Mouse (Mus musculus): ENCODE results near the gene Spag9. TPM values are rescaled to one million over a fixed set of nuclear protein-coding genes. Genes with fewer than 3 reads are reported as not detected.

Spag9 gene
- polyA plus RNA-seq, 1 experiment from 2014 or later = 69.9 TPM

DNA sequence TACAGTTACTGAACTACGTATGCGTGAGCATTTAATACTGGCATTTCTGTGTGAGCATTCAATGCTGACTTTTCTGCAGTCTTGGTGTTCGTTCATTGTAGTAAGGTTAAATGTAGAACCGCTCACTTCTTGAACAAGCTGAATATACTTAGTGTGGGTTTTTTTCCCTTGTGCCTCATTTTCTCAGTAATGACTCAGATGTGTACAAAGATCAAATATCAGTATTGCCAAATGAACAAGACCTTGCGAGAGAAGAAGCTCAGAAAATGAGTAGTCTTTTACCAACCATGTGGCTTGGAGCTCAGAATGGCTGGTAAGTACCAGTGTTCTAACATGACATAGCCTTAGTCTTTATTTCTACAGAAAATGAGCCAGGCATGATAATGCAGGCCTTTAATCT is 102.9 kb downstream of the Spag9 start:
- Histone ChIP-seq H3K9me3 (ENCODE audit: control insufficient read depth, low read length) (no peaks in the 10 kb centered on the region), H3K9ac (ENCODE audit: low read depth, low read length) (no peak overlapping the region), H3K27me3 (replicated peaks; ENCODE audit: control insufficient read depth, insufficient read depth, low read length) (no peaks in the 10 kb centered on the region), H3K36me3 (ENCODE audit: control insufficient read depth, insufficient read depth, low read length) (peaks cover 81% of the 10 kb centered on the region), H3K4me3 (ENCODE audit: low read depth, low read length) (no peak overlapping the region), H3K4me1 (ENCODE audit: control insufficient read depth, insufficient read depth, low read length) (no peaks in the 10 kb centered on the region), H3K27ac (replicated peaks; ENCODE audit: low read depth, low read length) (no peak overlapping the region), H3K4me2 (ENCODE audit: low read depth, low read length) (no peak overlapping the region)
- DNase-seq (ENCODE audit: low spot score) (no peak), ATAC-seq (ENCODE audit: low read depth) (no peak)
- WGBS = 92% methylated on average over 5 of the region's 5 CpGs

DNA sequence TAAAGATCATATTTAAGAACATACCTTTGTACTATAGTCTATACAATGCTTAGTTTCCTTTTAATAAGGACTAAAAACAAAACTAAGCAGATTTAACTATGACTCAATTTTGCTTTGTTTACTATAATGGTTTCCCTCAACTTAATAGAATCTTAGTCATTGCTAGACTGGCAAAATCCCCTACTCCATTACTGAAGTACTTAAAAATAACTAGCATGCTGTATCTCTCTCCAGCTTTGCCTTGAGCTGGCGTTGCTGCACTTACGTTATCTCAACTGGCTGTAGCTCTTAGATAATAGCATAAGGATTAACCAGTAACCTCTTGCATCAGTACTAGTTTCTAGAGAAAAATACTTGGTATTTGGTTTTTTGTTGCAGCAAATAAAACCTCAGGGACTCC is 117.9 kb downstream of the Spag9 start:
- H3K36me3 ChIP-seq (ENCODE audit: control insufficient read depth, insufficient read depth, low read length) = peaks cover 70% of the 10 kb centered on the region
- H3K4me3 ChIP-seq (ENCODE audit: low read depth, low read length) = no peak overlapping the region
- H3K4me1 ChIP-seq (ENCODE audit: control insufficient read depth, insufficient read depth, low read length) = no peaks in the 10 kb centered on the region
- no peak overlapping the region for H3K27ac ChIP-seq (replicated peaks; ENCODE audit: low read depth, low read length)
- DNase-seq (ENCODE audit: low spot score) (no peak), ATAC-seq (ENCODE audit: low read depth) (no peak)
- no peak overlapping the region for H3K4me2 ChIP-seq (ENCODE audit: low read depth, low read length)
- no peaks in the 10 kb centered on the region for H3K27me3 ChIP-seq (replicated peaks; ENCODE audit: control insufficient read depth, insufficient read depth, low read length)
- 92% methylated on average over 2 of the region's 2 CpGs for WGBS
- no peak overlapping the region for H3K9ac ChIP-seq (ENCODE audit: low read depth, low read length)
- no peaks in the 10 kb centered on the region for H3K9me3 ChIP-seq (ENCODE audit: control insufficient read depth, low read length)

GRCm38 (mm10) chr11:94115408-94115807 is 119.5 kb downstream of the Spag9 start:
- no peak overlapping the region for H3K4me2 ChIP-seq (ENCODE audit: low read depth, low read length)
- H3K27ac ChIP-seq (replicated peaks; ENCODE audit: low read depth, low read length) = no peak overlapping the region
- no peaks in the 10 kb centered on the region for H3K4me1 ChIP-seq (ENCODE audit: control insufficient read depth, insufficient read depth, low read length)
- ATAC-seq (ENCODE audit: low read depth) = no peak
- no peaks in the 10 kb centered on the region for H3K9me3 ChIP-seq (ENCODE audit: control insufficient read depth, low read length)
- DNase-seq (ENCODE audit: low spot score) = no peak
- H3K9ac ChIP-seq (ENCODE audit: low read depth, low read length) = no peak overlapping the region
- H3K27me3 ChIP-seq (replicated peaks; ENCODE audit: control insufficient read depth, insufficient read depth, low read length) = no peaks in the 10 kb centered on the region
- peaks cover 70% of the 10 kb centered on the region for H3K36me3 ChIP-seq (ENCODE audit: control insufficient read depth, insufficient read depth, low read length)
- H3K4me3 ChIP-seq (ENCODE audit: low read depth, low read length) = no peak overlapping the region
- WGBS = 93% methylated on average over 5 of the region's 5 CpGs

DNA sequence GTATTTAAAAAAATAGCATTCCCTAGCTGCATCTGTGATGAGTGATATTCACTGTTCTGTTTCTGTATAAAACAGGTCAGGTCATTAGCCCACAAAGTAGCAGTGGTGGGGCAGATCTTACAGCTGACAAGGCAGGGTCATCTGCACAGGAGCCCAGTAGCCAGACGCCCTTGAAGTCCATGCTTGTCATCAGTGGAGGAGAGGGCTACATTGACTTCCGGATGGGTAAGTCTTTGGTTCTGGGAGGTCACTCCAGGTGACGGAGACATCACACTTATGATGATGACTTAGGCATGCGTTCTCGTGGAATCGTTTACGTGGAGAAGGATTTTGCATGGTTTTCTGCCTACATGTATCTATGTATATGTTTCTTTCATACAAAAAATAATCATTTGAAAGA is 120.8 kb downstream of the Spag9 start:
- no peak for DNase-seq (ENCODE audit: low spot score)
- Histone ChIP-seq H3K4me3 (ENCODE audit: low read depth, low read length) (no peak overlapping the region), H3K9me3 (ENCODE audit: control insufficient read depth, low read length) (no peaks in the 10 kb centered on the region), H3K27me3 (replicated peaks; ENCODE audit: control insufficient read depth, insufficient read depth, low read length) (no peaks in the 10 kb centered on the region), H3K4me1 (ENCODE audit: control insufficient read depth, insufficient read depth, low read length) (no peaks in the 10 kb centered on the region), H3K4me2 (ENCODE audit: low read depth, low read length) (no peak overlapping the region), H3K9ac (ENCODE audit: low read depth, low read length) (no peak overlapping the region), H3K27ac (replicated peaks; ENCODE audit: low read depth, low read length) (no peak overlapping the region), H3K36me3 (ENCODE audit: control insufficient read depth, insufficient read depth, low read length) (peaks cover 72% of the 10 kb centered on the region)
- no peak for ATAC-seq (ENCODE audit: low read depth)
- 96% methylated on average over 7 of the region's 7 CpGs for WGBS

- no peaks in the 10 kb centered on the region for H3K27me3 ChIP-seq (replicated peaks; ENCODE audit: control insufficient read depth, insufficient read depth, low read length)
- WGBS = 96% methylated on average over 6 of the region's 6 CpGs
- peaks cover 72% of the 10 kb centered on the region for H3K36me3 ChIP-seq (ENCODE audit: control insufficient read depth, insufficient read depth, low read length)
These were observed 121.9 kb downstream of the Spag9 start for GRCm38 (mm10) chr11:94117836-94118235.

GRCm38 (mm10) chr11:94118612-94119011 is 122.7 kb downstream of the Spag9 start:
- Histone ChIP-seq H3K4me1 (ENCODE audit: control insufficient read depth, insufficient read depth, low read length) (no peaks in the 10 kb centered on the region), H3K4me2 (ENCODE audit: low read depth, low read length) (no peak overlapping the region), H3K9me3 (ENCODE audit: control insufficient read depth, low read length) (no peaks in the 10 kb centered on the region), H3K36me3 (ENCODE audit: control insufficient read depth, insufficient read depth, low read length) (peaks cover 70% of the 10 kb centered on the region), H3K9ac (ENCODE audit: low read depth, low read length) (no peak overlapping the region), H3K27ac (replicated peaks; ENCODE audit: low read depth, low read length) (0 out of 2 replicates have a peak overlapping the region, but pooled peaks have one; percentile 10), H3K27me3 (replicated peaks; ENCODE audit: control insufficient read depth, insufficient read depth, low read length) (no peaks in the 10 kb centered on the region), H3K4me3 (ENCODE audit: low read depth, low read length) (no peak overlapping the region)
- no peak for DNase-seq (ENCODE audit: low spot score)
- no peak for ATAC-seq (ENCODE audit: low read depth)

More at GRCm38 (mm10) chr11:94117836-94118235, 121.9 kb downstream of the Spag9 start:
- Histone ChIP-seq H3K4me3 (ENCODE audit: low read depth, low read length) (no peak overlapping the region), H3K4me1 (ENCODE audit: control insufficient read depth, insufficient read depth, low read length) (no peaks in the 10 kb centered on the region), H3K27ac (replicated peaks; ENCODE audit: low read depth, low read length) (no peak overlapping the region), H3K9ac (ENCODE audit: low read depth, low read length) (no peak overlapping the region), H3K9me3 (ENCODE audit: control insufficient read depth, low read length) (no peaks in the 10 kb centered on the region), H3K4me2 (ENCODE audit: low read depth, low read length) (no peak overlapping the region)
- DNase-seq (ENCODE audit: low spot score) (no peak), ATAC-seq (ENCODE audit: low read depth) (no peak)

- ATAC-seq (ENCODE audit: low read depth) (no peak), DNase-seq (ENCODE audit: low spot score) (no peak)
- Histone ChIP-seq H3K27me3 (replicated peaks; ENCODE audit: control insufficient read depth, insufficient read depth, low read length) (no peaks in the 10 kb centered on the region), H3K9ac (ENCODE audit: low read depth, low read length) (no peak overlapping the region), H3K9me3 (ENCODE audit: control insufficient read depth, low read length) (no peaks in the 10 kb centered on the region), H3K4me3 (ENCODE audit: low read depth, low read length) (no peak overlapping the region), H3K4me2 (ENCODE audit: low read depth, low read length) (no peak overlapping the region), H3K27ac (replicated peaks; ENCODE audit: low read depth, low read length) (no peak overlapping the region), H3K36me3 (ENCODE audit: control insufficient read depth, insufficient read depth, low read length) (peaks cover 65% of the 10 kb centered on the region), H3K4me1 (ENCODE audit: control insufficient read depth, insufficient read depth, low read length) (no peaks in the 10 kb centered on the region)
- 90% methylated on average over 3 of the region's 3 CpGs for WGBS
These were observed 124.8 kb downstream of the Spag9 start for GRCm38 (mm10) chr11:94120690-94121089.

DNA sequence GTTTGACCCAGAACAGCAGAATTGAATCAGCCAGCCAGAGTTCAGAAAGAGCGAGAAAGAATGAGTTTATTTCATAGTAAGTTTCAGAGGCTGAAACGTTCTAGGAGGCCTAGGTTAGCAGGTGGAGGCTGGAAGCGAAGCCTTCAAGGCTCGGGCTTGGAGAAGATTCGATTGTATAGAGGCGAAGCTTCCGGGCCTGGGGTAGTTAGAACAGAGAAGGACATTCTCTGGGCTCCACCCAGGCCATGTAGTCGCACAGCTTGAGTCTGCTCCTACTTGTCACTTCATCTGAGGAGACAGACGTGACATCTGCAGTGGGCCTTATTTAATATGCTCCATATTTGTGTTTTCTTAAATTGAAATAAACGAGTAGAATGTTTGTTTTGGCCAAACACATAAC is 125.6 kb downstream of the Spag9 start:
- Histone ChIP-seq H3K9ac (ENCODE audit: low read depth, low read length) (no peak overlapping the region), H3K4me3 (ENCODE audit: low read depth, low read length) (no peak overlapping the region), H3K27me3 (replicated peaks; ENCODE audit: control insufficient read depth, insufficient read depth, low read length) (no peaks in the 10 kb centered on the region), H3K36me3 (ENCODE audit: control insufficient read depth, insufficient read depth, low read length) (peaks cover 60% of the 10 kb centered on the region), H3K27ac (replicated peaks; ENCODE audit: low read depth, low read length) (no peak overlapping the region), H3K9me3 (ENCODE audit: control insufficient read depth, low read length) (no peaks in the 10 kb centered on the region), H3K4me1 (ENCODE audit: control insufficient read depth, insufficient read depth, low read length) (no peaks in the 10 kb centered on the region), H3K4me2 (ENCODE audit: low read depth, low read length) (no peak overlapping the region)
- WGBS = 89% methylated on average over 10 of the region's 10 CpGs
- ATAC-seq (ENCODE audit: low read depth) (no peak), DNase-seq (ENCODE audit: low spot score) (no peak)

DNA sequence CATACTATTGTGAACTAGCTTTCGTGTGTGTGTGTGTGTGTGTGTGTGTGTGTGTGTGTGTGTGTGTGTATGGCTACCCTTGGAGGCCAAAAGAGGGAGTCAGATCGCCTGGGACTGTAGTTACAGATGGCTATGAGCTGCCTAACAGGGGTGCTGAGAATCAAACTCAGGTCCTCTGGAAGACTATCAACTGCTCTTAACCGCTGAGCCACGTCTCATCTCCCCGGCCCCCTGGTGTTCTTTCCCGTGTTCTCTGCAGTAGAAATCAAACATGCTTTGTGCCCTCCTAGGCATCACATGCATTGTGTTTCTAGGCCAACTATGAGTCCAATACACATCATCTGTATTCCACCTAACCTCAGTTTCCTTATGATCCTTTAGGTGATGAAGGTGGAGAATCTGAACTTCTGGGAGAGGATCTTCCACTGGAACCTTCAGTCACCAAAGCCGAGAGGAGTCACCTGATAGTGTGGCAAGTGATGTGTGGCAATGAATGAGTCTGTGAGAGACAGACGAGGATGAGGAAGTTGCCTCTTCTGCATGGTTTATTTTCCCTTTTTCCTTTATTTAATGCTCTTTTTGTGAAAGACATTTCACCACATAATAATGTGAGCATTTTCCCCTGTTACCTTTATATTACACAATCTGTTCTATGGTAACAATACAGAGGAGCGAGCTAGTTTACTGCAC is 126.6 kb downstream of the Spag9 start:
- Histone ChIP-seq H3K9ac (ENCODE audit: low read depth, low read length) (no peak overlapping the region), H3K4me3 (ENCODE audit: low read depth, low read length) (no peak overlapping the region), H3K36me3 (ENCODE audit: control insufficient read depth, insufficient read depth, low read length) (peaks cover 55% of the 10 kb centered on the region), H3K4me2 (ENCODE audit: low read depth, low read length) (no peak overlapping the region), H3K27ac (replicated peaks; ENCODE audit: low read depth, low read length) (no peak overlapping the region), H3K9me3 (ENCODE audit: control insufficient read depth, low read length) (no peaks in the 10 kb centered on the region), H3K27me3 (replicated peaks; ENCODE audit: control insufficient read depth, insufficient read depth, low read length) (no peaks in the 10 kb centered on the region), H3K4me1 (ENCODE audit: control insufficient read depth, insufficient read depth, low read length) (no peaks in the 10 kb centered on the region)
- ATAC-seq (ENCODE audit: low read depth) (no peak), DNase-seq (ENCODE audit: low spot score) (no peak)
- 92% methylated on average over 9 of the region's 9 CpGs for WGBS
